Mouse (Mus musculus): ENCODE measurements around the gene Nckap5. TPM values are rescaled to one million over a fixed set of nuclear protein-coding genes. Genes with fewer than 3 reads are reported as not detected.
"Not testable (repeated sequence)": the region's sequence is repeated elsewhere in the genome, so short reads cannot be mapped to it uniquely, and the experiment has no call there.

The Nckap5 gene
- polyA plus RNA-seq, 2 experiments = 0.31 to 1.3 TPM

GRCm38 (mm10) chr1:126123111-126123510 lies 707.5 kb downstream of the Nckap5 start:
- Histone ChIP-seq H3K4me3 (ENCODE audit: insufficient read depth in 1 of 2, low read depth in 2 of 2, low read length in 2 of 2) (no peak overlapping the region), H3K9ac (replicated peaks) (no peak overlapping the region), H3K27ac (no peak overlapping the region), H3K27me3 (ENCODE audit: control insufficient read depth, insufficient read depth, low read length) (no peaks in the 10 kb centered on the region), H3K9me3 (ENCODE audit: control insufficient read depth, low read length) (no peaks in the 10 kb centered on the region), H3K36me3 (replicated peaks; ENCODE audit: control insufficient read depth, insufficient read depth, low read depth) (no peaks in the 10 kb centered on the region), H3K4me1 (replicated peaks; ENCODE audit: control insufficient read depth in 2 of 2, insufficient read depth in 2 of 2, low read length in 1 of 2) (no peaks in the 10 kb centered on the region), H3K4me2 (ENCODE audit: low read depth) (no peak overlapping the region)
- ATAC-seq (ENCODE audit: insufficient read depth) (no peak), DNase-seq (ENCODE audit: low read depth in 3 of 3, low spot score in 3 of 3) (no peak)
- TF ChIP-seq CTCF (IDR thresholded peaks at IDR 0.05; ENCODE audit: low read depth) (no peak), EP300 (IDR thresholded peaks at IDR 0.05; ENCODE audit: low read depth) (no peak)
- 62% methylated on average over 5 of the region's 5 CpGs for WGBS (ENCODE audit: insufficient replicate concordance)

- no peak overlapping the region for H3K27ac ChIP-seq
- no peak overlapping the region for H3K4me3 ChIP-seq (ENCODE audit: insufficient read depth in 1 of 2, low read depth in 2 of 2, low read length in 2 of 2)
- no peak for ATAC-seq (ENCODE audit: insufficient read depth)
- H3K4me2 ChIP-seq (ENCODE audit: low read depth) = no peak overlapping the region
- H3K36me3 ChIP-seq (replicated peaks; ENCODE audit: control insufficient read depth, insufficient read depth, low read depth) = no peaks in the 10 kb centered on the region
- H3K27me3 ChIP-seq (ENCODE audit: control insufficient read depth, insufficient read depth, low read length) = no peaks in the 10 kb centered on the region
- H3K4me1 ChIP-seq (replicated peaks; ENCODE audit: control insufficient read depth in 2 of 2, insufficient read depth in 2 of 2, low read length in 1 of 2) = no peaks in the 10 kb centered on the region
- WGBS (ENCODE audit: insufficient replicate concordance) = 63% methylated on average over 8 of the region's 8 CpGs
- no peak for TF ChIP-seq EP300 (IDR thresholded peaks at IDR 0.05; ENCODE audit: low read depth)
- no peak for TF ChIP-seq CTCF (IDR thresholded peaks at IDR 0.05; ENCODE audit: low read depth)
- H3K9me3 ChIP-seq (ENCODE audit: control insufficient read depth, low read length) = no peaks in the 10 kb centered on the region
- no peak overlapping the region for H3K9ac ChIP-seq (replicated peaks)
- no peak for DNase-seq (ENCODE audit: low read depth in 3 of 3, low spot score in 3 of 3)
Measured at GRCm38 (mm10) chr1:126120506-126120905, 710.1 kb downstream of the Nckap5 start.

GRCm38 (mm10) chr1:126116034-126116433 lies 714.6 kb downstream of the Nckap5 start:
- DNase-seq (ENCODE audit: low read depth in 3 of 3, low spot score in 3 of 3) (no peak), ATAC-seq (ENCODE audit: insufficient read depth) (no peak)
- H3K9me3 ChIP-seq (ENCODE audit: control insufficient read depth, low read length) = no peaks in the 10 kb centered on the region
- no peak overlapping the region for H3K9ac ChIP-seq (replicated peaks)
- no peak overlapping the region for H3K4me3 ChIP-seq (ENCODE audit: insufficient read depth in 1 of 2, low read depth in 2 of 2, low read length in 2 of 2)
- H3K27ac ChIP-seq = no peak overlapping the region
- no peaks in the 10 kb centered on the region for H3K36me3 ChIP-seq (replicated peaks; ENCODE audit: control insufficient read depth, insufficient read depth, low read depth)
- H3K4me1 ChIP-seq (replicated peaks; ENCODE audit: control insufficient read depth in 2 of 2, insufficient read depth in 2 of 2, low read length in 1 of 2) = no peaks in the 10 kb centered on the region
- H3K27me3 ChIP-seq (ENCODE audit: control insufficient read depth, insufficient read depth, low read length) = no peaks in the 10 kb centered on the region
- WGBS (ENCODE audit: insufficient replicate concordance) = 56% methylated on average over 3 of the region's 3 CpGs
- H3K4me2 ChIP-seq (ENCODE audit: low read depth) = no peak overlapping the region
- TF ChIP-seq EP300 (IDR thresholded peaks at IDR 0.05; ENCODE audit: low read depth) (no peak), CTCF (IDR thresholded peaks at IDR 0.05; ENCODE audit: low read depth) (no peak)

GRCm38 (mm10) chr1:126105673-126106256 lies 724.8 kb downstream of the Nckap5 start:
- Histone ChIP-seq H3K27ac (no peak overlapping the region), H3K4me1 (replicated peaks; ENCODE audit: control insufficient read depth in 2 of 2, insufficient read depth in 2 of 2, low read length in 1 of 2) (no peaks in the 10 kb centered on the region), H3K36me3 (replicated peaks; ENCODE audit: control insufficient read depth, insufficient read depth, low read depth) (no peaks in the 10 kb centered on the region), H3K27me3 (ENCODE audit: control insufficient read depth, insufficient read depth, low read length) (no peaks in the 10 kb centered on the region), H3K9me3 (ENCODE audit: control insufficient read depth, low read length) (no peaks in the 10 kb centered on the region), H3K4me3 (ENCODE audit: insufficient read depth in 1 of 2, low read depth in 2 of 2, low read length in 2 of 2) (no peak overlapping the region), H3K9ac (replicated peaks) (no peak overlapping the region), H3K4me2 (ENCODE audit: low read depth) (no peak overlapping the region)
- DNase-seq (ENCODE audit: low read depth in 3 of 3, low spot score in 3 of 3) (no peak), ATAC-seq (ENCODE audit: insufficient read depth) (no peak)
- WGBS (ENCODE audit: insufficient replicate concordance) = 65% methylated on average over 3 of the region's 3 CpGs
- no peak for TF ChIP-seq CTCF (IDR thresholded peaks at IDR 0.05; ENCODE audit: low read depth)
- no peak for TF ChIP-seq EP300 (IDR thresholded peaks at IDR 0.05; ENCODE audit: low read depth)

GRCm38 (mm10) chr1:126094346-126094745 lies 736.3 kb downstream of the Nckap5 start:
- Histone ChIP-seq H3K4me3 (ENCODE audit: insufficient read depth in 1 of 2, low read depth in 2 of 2, low read length in 2 of 2) (no peak overlapping the region), H3K27ac (no peak overlapping the region), H3K4me1 (replicated peaks; ENCODE audit: control insufficient read depth in 2 of 2, insufficient read depth in 2 of 2, low read length in 1 of 2) (no peaks in the 10 kb centered on the region), H3K27me3 (ENCODE audit: control insufficient read depth, insufficient read depth, low read length) (no peaks in the 10 kb centered on the region), H3K9me3 (ENCODE audit: control insufficient read depth, low read length) (no peaks in the 10 kb centered on the region), H3K4me2 (ENCODE audit: low read depth) (no peak overlapping the region), H3K36me3 (replicated peaks; ENCODE audit: control insufficient read depth, insufficient read depth, low read depth) (no peaks in the 10 kb centered on the region), H3K9ac (replicated peaks) (no peak overlapping the region)
- DNase-seq (ENCODE audit: low read depth in 3 of 3, low spot score in 3 of 3) (no peak), ATAC-seq (ENCODE audit: insufficient read depth) (no peak)
- WGBS (ENCODE audit: insufficient replicate concordance) = 64% methylated on average over 4 of the region's 4 CpGs
- TF ChIP-seq CTCF (IDR thresholded peaks at IDR 0.05; ENCODE audit: low read depth) = no peak

- 70% methylated on average over 2 of the region's 2 CpGs for WGBS (ENCODE audit: insufficient replicate concordance)
- not testable (repeated sequence) for ATAC-seq (ENCODE audit: insufficient read depth)
Measured at GRCm38 (mm10) chr1:126091979-126092378, 738.6 kb downstream of the Nckap5 start.

More at GRCm38 (mm10) chr1:126091979-126092378, 738.6 kb downstream of the Nckap5 start:
- H3K4me2 ChIP-seq (ENCODE audit: low read depth); H3K27ac ChIP-seq; H3K36me3 ChIP-seq (replicated peaks; ENCODE audit: control insufficient read depth, insufficient read depth, low read depth); H3K9ac ChIP-seq (replicated peaks); DNase-seq (ENCODE audit: low read depth in 3 of 3, low spot score in 3 of 3); H3K4me3 ChIP-seq (ENCODE audit: insufficient read depth in 1 of 2, low read depth in 2 of 2, low read length in 2 of 2); H3K4me1 ChIP-seq (replicated peaks; ENCODE audit: control insufficient read depth in 2 of 2, insufficient read depth in 2 of 2, low read length in 1 of 2); H3K9me3 ChIP-seq (ENCODE audit: control insufficient read depth, low read length); H3K27me3 ChIP-seq (ENCODE audit: control insufficient read depth, insufficient read depth, low read length): not testable (repeated sequence)

All from liver, embryonic 14.5 days (tissue).